Mouse (Mus musculus): ENCODE measurements around the gene Prss35.
A peak's percentile ranks its signal among the peaks of the same experiment; 100 is the strongest.

Gene Prss35

GRCm38 (mm10) chr9:86742959-86743911 is at the start of gene Prss35:
Prss35 (plus strand) TSS chr9:86743649.
- peak; percentile 89 for DNase-seq (ENCODE audit: low read depth, low spot score)

- no peak for DNase-seq (ENCODE audit: low read depth, low spot score)
Observed at GRCm38 (mm10) chr9:86693935-86694334, 49.5 kb upstream of the Prss35 start.

GRCm38 (mm10) chr9:86694644-86695043 is 48.8 kb upstream of the Prss35 start:
- DNase-seq (ENCODE audit: low read depth, low spot score) = no peak

GRCm38 (mm10) chr9:86695199-86695817 is 48.1 kb upstream of the Prss35 start:
- peak; percentile 65 for DNase-seq (ENCODE audit: low read depth, low spot score)

GRCm38 (mm10) chr9:86695818-86696261 is 47.6 kb upstream of the Prss35 start, which contains the start of gene Me1:
Me1 (minus strand) TSS chr9:86695953.
- DNase-seq (ENCODE audit: low read depth, low spot score) = peak; percentile 54

DNA sequence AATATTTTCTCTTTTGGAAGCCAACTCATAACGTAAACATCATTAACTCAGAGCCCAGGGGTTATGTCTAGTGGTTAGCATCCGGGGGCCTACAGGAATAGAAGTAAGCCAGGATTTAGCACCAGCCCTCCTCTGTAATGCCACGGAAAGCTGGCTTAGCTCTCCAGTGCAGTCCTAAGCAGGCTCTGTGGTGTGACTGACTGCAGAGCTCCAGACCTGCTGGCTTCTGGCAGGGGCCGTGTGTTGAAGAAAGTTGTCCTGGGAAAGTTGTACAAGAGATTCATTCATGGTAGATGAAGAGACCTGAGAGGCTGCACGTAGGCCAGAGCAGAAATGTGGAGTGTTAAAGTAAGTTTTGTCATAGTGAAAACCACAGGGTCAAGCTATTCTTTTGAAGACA is 42.2 kb upstream of the Prss35 start:
- no peak for DNase-seq (ENCODE audit: low read depth, low spot score)

DNA sequence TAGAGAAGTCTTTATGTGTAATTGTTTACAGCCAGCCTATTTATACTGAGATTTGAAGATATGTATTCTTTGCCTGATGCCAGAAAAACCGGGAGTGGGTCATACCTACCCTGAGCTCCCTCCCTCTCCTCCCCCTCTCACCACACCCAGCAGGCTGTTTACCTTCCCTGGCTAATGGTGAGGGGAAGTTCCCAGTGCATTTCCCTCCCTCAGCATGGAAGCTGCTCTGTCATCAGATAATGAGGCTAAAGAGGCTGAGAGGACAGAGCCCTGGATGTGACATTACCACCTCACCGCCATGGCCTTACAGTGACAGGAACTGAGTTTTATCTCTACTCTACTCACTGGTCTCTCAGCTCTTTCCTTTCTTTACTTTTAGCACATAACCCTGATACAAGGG is 41.6 kb upstream of the Prss35 start:
- DNase-seq (ENCODE audit: low read depth, low spot score) = no peak

DNA sequence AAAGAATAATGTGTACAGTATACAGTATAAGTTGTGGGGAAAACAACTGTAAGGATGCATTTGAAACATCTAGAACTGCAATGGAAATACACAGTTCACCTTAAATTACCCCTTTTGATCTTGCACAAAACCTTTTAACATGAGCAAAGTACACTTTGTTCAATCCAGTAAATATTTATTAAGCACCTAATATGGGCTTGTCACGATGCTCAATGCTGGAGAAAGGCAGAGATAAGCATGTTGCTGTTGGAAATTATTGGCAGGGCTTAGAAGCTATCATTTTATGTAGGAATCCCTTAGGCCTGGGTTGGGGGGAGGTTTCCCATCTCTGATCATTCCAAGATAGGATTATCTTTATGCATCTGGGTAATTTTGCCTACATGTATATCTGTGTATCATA is 36.0 kb upstream of the Prss35 start:
- DNase-seq (ENCODE audit: low read depth, low spot score) = no peak

- DNase-seq (ENCODE audit: low read depth, low spot score) = no peak
Observed at GRCm38 (mm10) chr9:86708921-86709320, 34.5 kb upstream of the Prss35 start.

DNA sequence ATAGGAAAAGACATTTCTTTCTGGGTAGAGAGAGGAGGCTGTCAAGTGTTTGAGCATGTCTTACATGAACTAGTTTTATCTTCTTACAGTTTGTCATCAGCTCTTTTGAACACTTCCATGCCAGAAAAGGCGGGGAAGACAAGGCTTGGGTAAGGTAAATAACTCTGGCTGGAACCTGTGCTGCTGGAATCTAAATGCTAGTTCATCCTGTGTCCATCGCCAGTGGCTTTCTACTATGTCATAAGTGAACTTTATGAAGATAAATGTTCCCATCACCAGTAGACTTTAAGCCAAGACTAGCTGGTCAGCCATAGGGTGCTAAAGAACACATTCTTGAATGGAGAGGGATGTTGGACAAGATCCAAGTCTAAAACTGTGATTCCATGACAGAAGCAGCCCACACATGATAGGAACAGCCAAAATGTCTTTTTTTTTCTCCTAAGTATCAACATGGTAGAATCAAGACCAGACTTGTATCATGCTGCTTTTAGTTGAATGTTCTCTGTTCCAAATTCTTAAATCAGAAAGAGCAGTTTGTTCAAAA is 33.3 kb upstream of the Prss35 start:
- no peak for DNase-seq (ENCODE audit: low read depth, low spot score)

DNA sequence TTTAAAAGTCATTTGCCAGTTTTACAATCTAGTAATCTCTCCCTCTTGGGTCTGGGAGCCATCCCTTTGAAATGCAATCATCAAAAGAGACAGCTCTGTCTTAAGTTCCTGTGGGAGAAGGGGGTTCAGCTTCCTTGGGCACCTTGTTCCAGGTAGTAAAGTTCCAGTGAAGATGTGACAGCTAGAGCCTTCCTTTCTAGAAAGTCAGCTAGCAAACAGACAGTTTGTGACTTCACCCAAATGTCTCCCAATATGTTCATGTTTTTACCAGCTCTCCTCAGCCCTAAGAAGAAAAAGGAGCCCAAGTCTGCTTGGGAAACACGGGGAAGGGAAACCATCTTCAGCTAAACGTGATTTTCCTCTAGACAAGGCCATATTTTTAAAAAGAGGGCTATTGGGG is 30.8 kb upstream of the Prss35 start:
- no peak for DNase-seq (ENCODE audit: low read depth, low spot score)

GRCm38 (mm10) chr9:86714089-86714488 is 29.4 kb upstream of the Prss35 start:
- no peak for DNase-seq (ENCODE audit: low read depth, low spot score)

- DNase-seq (ENCODE audit: low read depth, low spot score) = no peak
Observed at GRCm38 (mm10) chr9:86716540-86716939, 26.9 kb upstream of the Prss35 start.

GRCm38 (mm10) chr9:86717119-86717518 is 26.3 kb upstream of the Prss35 start:
- DNase-seq (ENCODE audit: low read depth, low spot score) = no peak

GRCm38 (mm10) chr9:86720227-86720626 is 23.2 kb upstream of the Prss35 start:
- no peak for DNase-seq (ENCODE audit: low read depth, low spot score)

DNA sequence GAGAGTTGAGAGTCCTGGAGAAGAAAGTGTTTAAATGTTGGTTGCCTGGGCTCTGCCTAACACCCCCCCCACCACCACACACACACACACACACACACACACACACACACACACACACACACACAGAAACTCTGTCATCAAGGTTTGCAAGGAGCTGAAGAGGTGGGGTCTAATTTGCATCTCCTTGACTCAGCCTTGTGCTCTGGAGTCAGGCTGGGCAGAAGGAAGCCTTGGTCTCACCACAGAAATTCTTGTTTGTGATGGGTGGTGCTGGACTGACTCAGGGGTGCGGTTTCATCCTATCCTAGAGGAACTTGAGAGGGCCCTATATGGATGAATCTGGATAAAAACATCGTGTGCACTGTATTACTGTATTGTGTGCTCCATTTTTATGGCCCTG is 22.7 kb upstream of the Prss35 start:
- peak; percentile 48 for DNase-seq (ENCODE audit: low read depth, low spot score)

GRCm38 (mm10) chr9:86725066-86725465 is 18.4 kb upstream of the Prss35 start:
- peak; percentile 62 for DNase-seq (ENCODE audit: low read depth, low spot score)

DNA sequence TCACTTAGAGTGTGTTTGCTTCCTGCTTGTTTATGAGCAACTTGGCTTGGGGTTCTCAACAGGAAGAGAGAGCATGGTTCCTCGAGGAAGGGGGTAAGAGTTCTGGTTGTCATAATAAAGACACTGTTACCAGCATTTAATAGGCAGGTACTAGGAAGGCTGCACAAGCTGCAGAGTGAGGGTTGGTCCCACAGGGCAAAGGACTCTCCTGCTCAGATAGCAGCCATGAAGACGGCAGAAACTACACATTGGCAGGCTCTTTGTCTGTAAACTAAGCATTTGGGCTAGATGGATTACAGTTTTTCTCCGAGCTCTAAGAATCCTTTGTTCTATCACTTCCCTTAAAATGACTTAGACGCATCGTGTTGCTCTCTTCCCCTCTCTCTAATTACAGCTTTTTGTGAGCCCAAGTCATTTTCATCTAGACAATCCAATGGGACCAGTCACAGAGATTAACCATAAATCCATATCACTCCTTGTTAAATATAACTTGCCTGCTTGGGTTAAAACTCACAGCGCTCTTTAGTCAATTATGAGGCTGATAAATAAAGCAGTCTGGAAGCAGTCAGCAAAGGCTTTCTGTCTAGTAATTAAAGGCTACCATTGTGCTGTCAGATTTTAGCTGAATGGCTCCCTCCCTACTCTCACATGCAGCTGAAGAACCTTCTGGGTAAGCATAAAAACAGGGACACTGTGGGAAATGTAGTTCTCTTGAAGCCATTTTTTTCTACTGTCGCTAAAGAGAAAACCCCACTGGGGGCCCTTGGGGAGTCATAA is 17.7 kb upstream of the Prss35 start:
- DNase-seq (ENCODE audit: low read depth, low spot score) = no peak

GRCm38 (mm10) chr9:86726381-86726720 is 17.1 kb upstream of the Prss35 start:
- no peak for DNase-seq (ENCODE audit: low read depth, low spot score)

DNA sequence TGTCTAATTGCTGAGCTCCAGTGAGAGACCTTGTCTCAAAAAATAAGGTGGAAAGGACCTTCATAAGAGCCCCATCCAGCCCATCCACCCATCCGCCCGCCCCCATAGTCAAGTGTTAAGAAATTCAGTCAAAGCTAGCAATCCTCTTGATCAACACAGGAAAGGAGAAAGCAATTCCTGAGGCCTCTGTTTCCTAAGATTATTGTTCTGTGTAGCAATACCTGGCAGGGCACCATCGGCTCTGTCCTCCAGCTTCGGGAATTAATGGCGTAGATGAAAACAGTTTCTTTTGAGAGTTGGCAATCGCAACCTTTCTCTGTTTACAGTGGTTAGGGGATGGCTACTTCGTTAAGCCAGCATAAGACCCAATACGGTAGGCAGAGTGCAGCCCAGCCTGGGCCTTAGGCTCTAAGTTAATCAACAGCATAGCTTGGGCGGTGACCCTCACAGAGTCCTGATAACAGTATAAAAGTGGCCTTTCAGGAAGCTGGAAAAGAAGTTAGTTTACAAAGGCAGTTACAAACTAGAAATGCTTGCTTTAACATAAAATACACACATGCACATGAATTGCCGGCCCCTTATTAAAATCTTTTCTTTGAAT is 15.1 kb upstream of the Prss35 start:
- no peak for DNase-seq (ENCODE audit: low read depth, low spot score)

GRCm38 (mm10) chr9:86729084-86729483 is 14.4 kb upstream of the Prss35 start:
- no peak for DNase-seq (ENCODE audit: low read depth, low spot score)

All from R1 (cell line).